Mouse (Mus musculus): ENCODE results near the gene Bcdin3d.

DNA sequence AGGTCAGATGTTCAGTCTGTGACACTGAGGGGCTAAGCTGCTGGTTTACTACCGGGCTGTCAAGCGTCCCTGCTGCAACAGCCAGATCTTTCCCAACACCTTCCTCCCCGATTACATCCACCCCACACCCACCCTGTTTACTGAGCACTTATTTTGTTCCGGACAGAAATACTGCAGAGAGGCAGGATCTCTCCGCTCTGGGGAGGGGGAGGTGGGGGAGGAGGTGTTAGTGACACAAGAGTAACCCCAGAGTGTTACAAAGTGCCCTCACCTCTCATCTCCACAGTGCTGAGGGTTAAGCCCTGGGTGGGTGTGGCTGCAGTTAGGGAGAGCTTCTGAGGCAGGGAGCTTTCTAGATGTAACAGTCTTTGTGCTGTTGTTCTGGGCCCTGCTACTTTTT is 25.8 kb upstream of the Bcdin3d start:
- TF ChIP-seq CTCF (conservative IDR thresholded peaks at IDR 0.05; ENCODE audit: low read length) (no peak), NANOG (IDR thresholded peaks at IDR 0.05; ENCODE audit: borderline replicate concordance, low read length) (no peak)

Measured in E14TG2a.4 (cell line).